Mouse (Mus musculus) MEL (cell line): Measurements from ENCODE around the gene Mrgprd. TPM values are rescaled to one million over a fixed set of nuclear protein-coding genes. Genes with fewer than 3 reads are reported as not detected.

Experiments used
- DNase-seq: peaks from one replicate; pipeline ENCODE4 v3.0.0; 2011; ENCODE audit warnings: low read depth, low spot score
- H3K27ac ChIP-seq: 2 replicates; pipeline ENCODE4 v1.5.1; 2012; ENCODE audit warnings: low read depth, mild to moderate bottlenecking, control low read depth, low read length, moderate library complexity; ENCODE audit not compliant: control insufficient read depth
- H3K27me3 ChIP-seq, 2 experiments: fragments of 150-350 bp in 1 of 2; sonication (generic) in 1 of 2; 2 replicates each; pipeline ENCODE4 v1.6.1; 2012; ENCODE audit warnings: low read length in 2 of 2, mild to moderate bottlenecking in 2 of 2, improper control_type of control experiment in 1 of 2, moderate library complexity in 1 of 2; ENCODE audit not compliant: insufficient read depth in 2 of 2, control insufficient read depth in 1 of 2
- H3K36me3 ChIP-seq, 2 experiments: 2 replicates each; pipeline ENCODE4 v1.6.1; 2012 to 2014; ENCODE audit warnings: low read length in 2 of 2, improper control_type of control experiment in 1 of 2, inconsistent platforms in 1 of 2, mild to moderate bottlenecking in 1 of 2; ENCODE audit not compliant: insufficient read depth in 2 of 2, control insufficient read depth in 1 of 2
- H3K4me1 ChIP-seq, 2 experiments: fragments of 150-350 bp in 1 of 2; sonication (generic) in 1 of 2; 2 replicates each; pipeline ENCODE4 v1.6.1; 2012; ENCODE audit warnings: low read length in 2 of 2, improper control_type of control experiment in 1 of 2, mild to moderate bottlenecking in 1 of 2; ENCODE audit not compliant: insufficient read depth in 2 of 2, control insufficient read depth in 1 of 2
- H3K4me3 ChIP-seq, 2 experiments: fragments of 150-350 bp in 1 of 2; sonication (generic) in 1 of 2; 2 replicates each; pipeline ENCODE4 v1.5.1; 2012; ENCODE audit warnings: low read depth in 2 of 2, low read length in 2 of 2, mild to moderate bottlenecking in 2 of 2, moderate library complexity in 2 of 2, control low read depth in 1 of 2, improper control_type of control experiment in 1 of 2; ENCODE audit not compliant: control insufficient read depth in 1 of 2, insufficient read depth in 1 of 2
- H3K79me2 ChIP-seq: 2 replicates; pipeline ENCODE4 v1.6.1; 2012; ENCODE audit warnings: mild to moderate bottlenecking, low read length, moderate library complexity; ENCODE audit not compliant: control insufficient read depth, poor library complexity, insufficient read depth
- H3K9ac ChIP-seq: 2 replicates; pipeline ENCODE4 v1.6.1; 2012; ENCODE audit warnings: low read depth, mild to moderate bottlenecking, control low read depth, low read length, moderate library complexity; ENCODE audit not compliant: control insufficient read depth, poor library complexity, severe bottlenecking
- H3K9me3 ChIP-seq: fragments of 150-350 bp; sonication (generic); replicated peaks from 2 replicates; pipeline ENCODE4 v1.6.1; 2012; ENCODE audit warnings: mild to moderate bottlenecking, low read length, improper control_type of control experiment, moderate library complexity; ENCODE audit not compliant: insufficient read depth
- CHD1 ChIP-seq: IDR thresholded peaks from 2 replicates; pipeline ENCODE4 v1.6.1; 2012; ENCODE audit warnings: low read depth, mild to moderate bottlenecking, inconsistent platforms, low read length, improper control_type of control experiment
- CTCF ChIP-seq, 3 experiments: IDR thresholded peaks in 2 of 3; conservative IDR thresholded peaks in 1 of 3; 2 replicates each; pipeline ENCODE4 v1.5.1; 2011 to 2012; ENCODE audit warnings: low read length in 3 of 3, low read depth in 2 of 3, mild to moderate bottlenecking in 2 of 3, improper control_type of control experiment in 1 of 3, inconsistent platforms in 1 of 3, mixed read lengths in 1 of 3, moderate library complexity in 1 of 3; ENCODE audit not compliant: control insufficient read depth in 1 of 3, insufficient read depth in 1 of 3, poor library complexity in 1 of 3, severe bottlenecking in 1 of 3
- EP300 ChIP-seq, 2 experiments: IDR thresholded peaks; 2 replicates each; pipeline ENCODE4 v1.6.1; 2011; ENCODE audit warnings: improper control_type of control experiment in 2 of 2, low read length in 2 of 2, low read depth in 1 of 2, mild to moderate bottlenecking in 1 of 2
- GABPA ChIP-seq: IDR thresholded peaks from 2 replicates; pipeline ENCODE4 v1.6.1; 2012; ENCODE audit warnings: low read depth, mild to moderate bottlenecking, inconsistent platforms, low read length, improper control_type of control experiment, moderate library complexity
- GATA1 ChIP-seq: IDR thresholded peaks from 2 replicates; pipeline ENCODE4 v1.6.1; 2011; ENCODE audit warnings: low read depth, low read length, improper control_type of control experiment
- JUND ChIP-seq: IDR thresholded peaks from 2 replicates; pipeline ENCODE4 v1.6.1; 2011; ENCODE audit warnings: low read depth, mild to moderate bottlenecking, improper control_type of control experiment, low read length
- MYC ChIP-seq: IDR thresholded peaks from 2 replicates; pipeline ENCODE4 v1.6.1; 2011; ENCODE audit warnings: low read depth, mild to moderate bottlenecking, low read length, improper control_type of control experiment, moderate library complexity
- NRF1 ChIP-seq: IDR thresholded peaks from 2 replicates; pipeline ENCODE4 v1.6.1; 2014; ENCODE audit warnings: low read depth, mild to moderate bottlenecking, inconsistent platforms, low read length, improper control_type of control experiment, moderate library complexity; ENCODE audit not compliant: poor library complexity, insufficient read depth, severe bottlenecking
- POLR2A ChIP-seq, 2 experiments: IDR thresholded peaks; 2 replicates each; pipeline ENCODE4 v1.6.1; 2011 to 2012; ENCODE audit warnings: low read length in 2 of 2, mild to moderate bottlenecking in 2 of 2, control low read depth in 1 of 2, improper control_type of control experiment in 1 of 2, low read depth in 1 of 2, moderate library complexity in 1 of 2; ENCODE audit not compliant: control insufficient read depth in 1 of 2, insufficient read depth in 1 of 2, poor library complexity in 1 of 2
- POLR2AphosphoS2 ChIP-seq: IDR thresholded peaks from 2 replicates; pipeline ENCODE4 v1.6.1; 2011; ENCODE audit warnings: low read length, improper control_type of control experiment
- RAD21 ChIP-seq: IDR thresholded peaks from 2 replicates; pipeline ENCODE4 v1.6.1; 2011; ENCODE audit warnings: mild to moderate bottlenecking, low read depth, low read length, improper control_type of control experiment
- RCOR1 ChIP-seq: IDR thresholded peaks from 2 replicates; pipeline ENCODE4 v1.6.1; 2012; ENCODE audit warnings: low read depth, mild to moderate bottlenecking, inconsistent platforms, low read length, improper control_type of control experiment
- SIN3A ChIP-seq: IDR thresholded peaks from 2 replicates; pipeline ENCODE4 v1.6.1; 2012; ENCODE audit warnings: low read length, improper control_type of control experiment, inconsistent platforms
- SMC3 ChIP-seq: IDR thresholded peaks from 2 replicates; pipeline ENCODE4 v1.6.1; 2011; ENCODE audit warnings: low read depth, low read length, improper control_type of control experiment
- TAL1 ChIP-seq: IDR thresholded peaks from 2 replicates; pipeline ENCODE4 v1.6.1; 2012; ENCODE audit warnings: mild to moderate bottlenecking, inconsistent platforms, low read length, moderate library complexity, mixed read lengths
- TCF12 ChIP-seq: IDR thresholded peaks from 2 replicates; pipeline ENCODE4 v1.6.1; 2014; ENCODE audit warnings: low read depth, mild to moderate bottlenecking, inconsistent platforms, low read length, improper control_type of control experiment, moderate library complexity
- UBTF ChIP-seq: IDR thresholded peaks from 2 replicates; pipeline ENCODE4 v1.6.1; 2012; ENCODE audit warnings: low read depth, mild to moderate bottlenecking, inconsistent platforms, low read length, improper control_type of control experiment, moderate library complexity, borderline replicate concordance; ENCODE audit not compliant: insufficient read depth
- USF2 ChIP-seq, 2 experiments: IDR thresholded peaks; 2 replicates each; pipeline ENCODE4 v1.6.1; 2011 to 2012; ENCODE audit warnings: improper control_type of control experiment in 2 of 2, low read length in 2 of 2, borderline replicate concordance in 1 of 2, inconsistent platforms in 1 of 2, low read depth in 1 of 2, mild to moderate bottlenecking in 1 of 2; ENCODE audit not compliant: insufficient read depth in 1 of 2
- ZC3H11A ChIP-seq: IDR thresholded peaks from 2 replicates; pipeline ENCODE4 v1.6.1; 2012; ENCODE audit warnings: low read depth, mild to moderate bottlenecking, inconsistent platforms, low read length, improper control_type of control experiment
- ZMIZ1 ChIP-seq: IDR thresholded peaks from 2 replicates; pipeline ENCODE4 v1.6.1; 2012; ENCODE audit warnings: low read depth, mild to moderate bottlenecking, inconsistent platforms, low read length, improper control_type of control experiment, moderate library complexity
- ZNF384 ChIP-seq: IDR thresholded peaks from 2 replicates; pipeline ENCODE4 v1.6.1; 2012; ENCODE audit warnings: low read depth, mild to moderate bottlenecking, inconsistent platforms, low read length, improper control_type of control experiment
- polyA plus RNA-seq, 2 experiments: library from polyadenylated mRNA; stranded (reverse) in 1 of 2; unstranded in 1 of 2; fragments of >175 nt in 1 of 2; fragments of >200 nt in 1 of 2; gene quantifications; 2 replicates each; pipeline versions ENCODE4 v1.2.1 to v1.2.4; 2012; ENCODE audit warnings: low replicate concordance in 2 of 2, low read depth in 1 of 2; ENCODE audit not compliant: insufficient read length in 2 of 2, insufficient read depth in 1 of 2, missing spikeins in 1 of 2
- total RNA-seq: library from RNA; depleted of rRNA; stranded (reverse); fragments of 300-350 nt; gene quantifications from 2 replicates; pipeline ENCODE4 v1.2.3, GENCODE M21; 2012

Gene Mrgprd
- total and polyA plus RNA-seq, 3 experiments: not detected

DNA sequence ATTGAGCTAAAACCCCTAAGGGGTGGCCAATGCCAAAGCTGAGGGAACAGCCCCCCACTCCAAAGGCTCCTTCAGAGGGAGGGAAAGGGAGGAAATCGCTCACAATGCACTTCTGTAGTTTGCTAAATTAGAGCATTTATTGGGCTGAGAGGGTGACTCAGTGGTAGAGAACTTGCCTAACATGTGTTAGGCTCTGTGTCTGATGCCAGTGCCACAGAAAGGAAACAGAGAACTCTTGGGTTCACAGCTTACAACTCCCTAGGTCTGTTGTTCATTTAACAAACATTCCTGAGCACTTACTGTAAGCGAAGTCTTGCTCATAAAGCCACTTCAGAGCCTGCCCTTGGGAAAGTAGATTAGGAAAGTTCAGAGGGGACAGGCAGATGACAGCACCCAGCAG, 15.3 kb downstream of the Mrgprd start:
- Histone ChIP-seq H3K27ac (no peak overlapping the region), H3K9ac (no peak overlapping the region), H3K36me3 (no peaks in the 10 kb centered on the region), H3K27me3 (no peaks in the 10 kb centered on the region), H3K79me2 (no peaks in the 10 kb centered on the region), H3K4me1 (no peaks in the 10 kb centered on the region), H3K4me3 (no peak overlapping the region), H3K9me3 (no peaks in the 10 kb centered on the region)
- TF ChIP-seq SMC3: no peak
- no peak for TF ChIP-seq USF2 (IDR thresholded peaks at IDR 0.05; ENCODE audit: borderline replicate concordance in 1 of 2, insufficient read depth in 1 of 2, low read depth in 1 of 2, low read length in 2 of 2)
- TF ChIP-seq POLR2A (IDR thresholded peaks at IDR 0.05; ENCODE audit: control insufficient read depth in 1 of 2, insufficient read depth in 1 of 2, low read depth in 1 of 2, low read length in 2 of 2, poor library complexity in 1 of 2): no peak
- no peak for TF ChIP-seq TAL1
- TF ChIP-seq GATA1: no peak
- TF ChIP-seq UBTF: no peak
- TF ChIP-seq ZNF384: no peak
- no peak for TF ChIP-seq RAD21
- TF ChIP-seq ZC3H11A: no peak
- TF ChIP-seq SIN3A: no peak
- no peak for TF ChIP-seq EP300 (IDR thresholded peaks at IDR 0.05; ENCODE audit: low read depth in 1 of 2, low read length in 2 of 2)
- no peak for TF ChIP-seq ZMIZ1
- TF ChIP-seq NRF1: no peak
- TF ChIP-seq RCOR1: no peak
- TF ChIP-seq MYC: no peak
- TF ChIP-seq TCF12: no peak
- TF ChIP-seq JUND: no peak
- no peak for TF ChIP-seq POLR2AphosphoS2
- DNase-seq: no peak

DNA sequence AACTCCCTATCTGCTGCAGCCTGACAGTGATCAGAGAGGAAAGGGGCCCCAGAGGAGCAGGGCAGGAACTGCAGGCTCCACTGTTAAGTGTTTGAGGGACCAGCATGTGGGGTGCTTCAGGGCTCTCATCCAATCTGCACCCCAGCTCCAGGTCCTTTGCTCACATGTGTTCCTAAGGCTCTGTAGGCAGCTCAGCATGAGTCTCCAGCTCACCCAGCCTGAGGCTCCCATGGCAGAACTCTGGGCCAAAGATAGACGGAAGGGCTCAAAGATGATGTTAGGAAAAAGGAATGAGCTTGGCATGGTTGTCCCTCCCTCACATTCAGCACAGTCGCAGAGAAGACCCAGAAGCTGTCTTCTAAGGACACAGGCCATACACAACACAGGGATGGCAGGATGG, 16.0 kb downstream of the Mrgprd start:
- Histone ChIP-seq H3K79me2 (no peaks in the 10 kb centered on the region), H3K27ac (no peak overlapping the region), H3K27me3 (no peaks in the 10 kb centered on the region), H3K9me3 (no peaks in the 10 kb centered on the region), H3K36me3 (no peaks in the 10 kb centered on the region), H3K4me3 (no peak overlapping the region), H3K4me1 (no peaks in the 10 kb centered on the region), H3K9ac (no peak overlapping the region)
- no peak for DNase-seq
- TF ChIP-seq CHD1 (no peak), SMC3 (no peak), CTCF (IDR thresholded peaks at IDR 0.05 in 2 of 3, conservative IDR thresholded peaks at IDR 0.05 in 1 of 3; ENCODE audit: control insufficient read depth in 1 of 3, insufficient read depth in 1 of 3, low read depth in 2 of 3, low read length in 3 of 3, poor library complexity in 1 of 3, severe bottlenecking in 1 of 3) (no peak), NRF1 (no peak), TAL1 (no peak), ZNF384 (no peak), GABPA (no peak)
